Comparison of ENCODE assay signal across 17 mouse cellular contexts in the genomic region with DNA sequence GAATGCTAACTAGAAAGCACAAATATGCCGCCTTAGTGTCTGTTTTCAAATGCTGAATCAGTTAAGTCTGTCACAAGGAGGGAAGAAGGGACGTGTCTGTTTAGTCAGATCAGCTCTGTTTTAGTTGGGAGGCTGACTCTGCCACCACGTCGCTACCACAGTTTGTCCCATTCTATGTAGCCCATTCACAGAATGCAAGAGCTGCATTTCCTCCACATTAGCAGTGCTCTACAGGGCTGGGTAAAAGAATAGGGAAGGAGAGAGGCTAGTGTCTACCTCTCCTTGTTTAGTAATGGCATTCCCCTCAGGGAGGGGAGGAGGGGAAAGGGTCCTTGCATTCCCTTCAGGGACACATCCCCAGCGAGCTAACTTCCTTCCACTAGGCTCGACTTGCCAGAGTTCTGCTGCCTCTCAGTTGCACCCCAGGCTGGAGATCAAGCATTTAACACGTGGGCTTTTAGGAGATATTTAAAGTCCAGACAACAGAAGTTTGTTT.
A peak's percentile ranks its signal among the peaks of the same experiment; 100 is the strongest.
DNase-seq lines count a peak whose midpoint lies in the region; ATAC-seq and TF ChIP-seq lines count a peak whose summit lies in the region.
"Had no signal": no experiment of that assay in that cellular context is flagged by ENCODE, and none has a peak within 500 bp of the region (broad histone marks: within the 10 kb centered on the region; RNA-seq: fewer than 3 reads in every experiment).

No protein-coding gene starts in this region.

- DNase-seq in heart, adult 9 months (ENCODE audit: low spot score in 2 of 2) = no peak
- DNase-seq in lung, postnatal 4 days = no peak
- DNase-seq in embryonic facial prominence, embryonic 10.5 days (ENCODE audit: low spot score) = no peak
- DNase-seq in cerebellum, adult 9-11 months = no peak
- no peak for DNase-seq in layer of hippocampus, adult 11-12 months (ENCODE audit: low spot score)
- DNase-seq: adrenal gland, postnatal 36 days; cerebellum, postnatal 25 days; gastrocnemius, postnatal 14 days; kidney, postnatal 25 days; thymus, postnatal 36 days had no signal

- TF ChIP-seq CTCF in intestine, postnatal 0 days (IDR thresholded peaks at IDR 0.05; ENCODE audit: low read depth) = no peak

- no peaks in the 10 kb centered on the region for H3K27me3 ChIP-seq in heart, embryonic 12.5 days (replicated peaks)
- no peaks in the 10 kb centered on the region for H3K27me3 ChIP-seq in lung, embryonic 15.5 days
- no peaks in the 10 kb centered on the region for H3K27me3 ChIP-seq in embryonic facial prominence, embryonic 10.5 days (replicated peaks; ENCODE audit: low read depth, poor library complexity, severe bottlenecking)
- H3K27me3 ChIP-seq in intestine, postnatal 0 days (replicated peaks; ENCODE audit: control insufficient read depth, insufficient read depth, low read length) = no peaks in the 10 kb centered on the region
- H3K27me3 ChIP-seq: limb, embryonic 12.5 days; liver, embryonic 15.5 days had no signal

- H3K9ac ChIP-seq in heart, embryonic 12.5 days = no peak overlapping the region; the same call in 1 of the 2 replicates
- H3K9ac ChIP-seq in lung, embryonic 15.5 days = no peak overlapping the region
- H3K9ac ChIP-seq in intestine, postnatal 0 days (ENCODE audit: low read depth, low read length) = no peak overlapping the region
- H3K9ac ChIP-seq: limb, embryonic 12.5 days; liver, embryonic 15.5 days had no signal

- ATAC-seq in heart, embryonic 12.5 days (ENCODE audit: insufficient number of reproducible peaks, low FRiP score) = no peak
- peak; percentile 43; the same call in 1 of the 2 replicates for ATAC-seq in lung, embryonic 15.5 days (ENCODE audit: borderline replicate concordance, extremely low read depth, low FRiP score, low TSS enrichment)
- no peak for ATAC-seq in intestine, postnatal 0 days
- ATAC-seq: activated CD4-positive, CD25-positive, alpha-beta regulatory T cell, adult 4 months; hindbrain, postnatal 0 days had no signal

- no peaks in the 10 kb centered on the region for H3K36me3 ChIP-seq in heart, embryonic 12.5 days
- H3K36me3 ChIP-seq in lung, embryonic 15.5 days = no peaks in the 10 kb centered on the region
- H3K36me3 ChIP-seq in embryonic facial prominence, embryonic 10.5 days (replicated peaks) = no peaks in the 10 kb centered on the region
- H3K36me3 ChIP-seq in intestine, postnatal 0 days (ENCODE audit: control insufficient read depth, insufficient read depth) = no peaks in the 10 kb centered on the region
- H3K36me3 ChIP-seq: limb, embryonic 12.5 days; liver, embryonic 15.5 days had no signal

- WGBS in heart, embryonic 12.5 days = 22% methylated on average over 7 of the region's 7 CpGs
- 17% methylated on average over 7 of the region's 7 CpGs for WGBS in lung, embryonic 15.5 days
- 26% methylated on average over 7 of the region's 7 CpGs for WGBS in embryonic facial prominence, embryonic 10.5 days
- 19% methylated on average over 7 of the region's 7 CpGs for WGBS in intestine, postnatal 0 days

- peak overlapping the region; percentile 36 for H3K4me2 ChIP-seq in heart, embryonic 12.5 days
- H3K4me2 ChIP-seq in lung, embryonic 15.5 days = peak overlapping the region; percentile 5
- H3K4me2 ChIP-seq in intestine, postnatal 0 days (replicated peaks; ENCODE audit: low read depth) = 0 out of 2 replicates have a peak overlapping the region, but pooled peaks have one; percentile 3
- H3K4me2 ChIP-seq: limb, embryonic 12.5 days; liver, embryonic 15.5 days had no signal

- peaks cover 20% of the 10 kb centered on the region for H3K4me1 ChIP-seq in heart, embryonic 12.5 days (replicated peaks)
- H3K4me1 ChIP-seq in lung, embryonic 15.5 days = peaks cover 15% of the 10 kb centered on the region
- H3K4me1 ChIP-seq in embryonic facial prominence, embryonic 10.5 days = peaks cover 32% of the 10 kb centered on the region
- H3K4me1 ChIP-seq in intestine, postnatal 0 days (replicated peaks; ENCODE audit: control insufficient read depth, insufficient read depth, low read length) = no peaks in the 10 kb centered on the region
- H3K4me1 ChIP-seq: liver, embryonic 15.5 days had no signal

- peak overlapping the region; percentile 1 for H3K27ac ChIP-seq in heart, embryonic 12.5 days (ENCODE audit: poor library complexity, severe bottlenecking)
- H3K27ac ChIP-seq in lung, embryonic 15.5 days = 0 out of 2 replicates have a peak overlapping the region, but pooled peaks have one; percentile 10
- peak overlapping the region; percentile 7; the same call in 1 of the 2 replicates for H3K27ac ChIP-seq in embryonic facial prominence, embryonic 10.5 days (replicated peaks)
- no peak overlapping the region for H3K27ac ChIP-seq in intestine, postnatal 0 days (ENCODE audit: low read depth, low read length)
- H3K27ac ChIP-seq: hindbrain, postnatal 0 days; limb, embryonic 12.5 days; liver, embryonic 15.5 days had no signal

- H3K4me3 ChIP-seq in heart, embryonic 12.5 days = no peak overlapping the region
- H3K4me3 ChIP-seq in lung, embryonic 15.5 days = no peak overlapping the region
- no peak overlapping the region for H3K4me3 ChIP-seq in embryonic facial prominence, embryonic 10.5 days
- H3K4me3 ChIP-seq in intestine, postnatal 0 days (ENCODE audit: low read depth, low read length) = no peak overlapping the region
- H3K4me3 ChIP-seq: limb, embryonic 12.5 days; liver, embryonic 15.5 days had no signal

- no peaks in the 10 kb centered on the region for H3K9me3 ChIP-seq in heart, embryonic 12.5 days (replicated peaks)
- no peaks in the 10 kb centered on the region for H3K9me3 ChIP-seq in lung, embryonic 15.5 days
- H3K9me3 ChIP-seq in embryonic facial prominence, embryonic 10.5 days = no peaks in the 10 kb centered on the region
- H3K9me3 ChIP-seq in intestine, postnatal 0 days (ENCODE audit: control insufficient read depth) = no peaks in the 10 kb centered on the region
- H3K9me3 ChIP-seq: limb, embryonic 12.5 days; liver, embryonic 15.5 days had no signal
